Mouse (Mus musculus) myocyte (in vitro differentiated cells): ENCODE measurements at regions not wholly inside any gene's neighbourhood (a gene's known extent, or its start where the extent isn't known, plus 50 kb on each side); places are given as distances from the start of the nearest gene placed in this dataset.

Experiments used
- E2F4 ChIP-seq: IDR thresholded peaks from one replicate; pipeline ENCODE4 v1.6.1; 2011; ENCODE audit warnings: mild to moderate bottlenecking, control low read depth, moderate library complexity; ENCODE audit not compliant: insufficient read depth
- POLR2A ChIP-seq: IDR thresholded peaks from one replicate; pipeline ENCODE4 v1.6.1; 2011; ENCODE audit warnings: low read depth, mild to moderate bottlenecking, control low read depth, moderate library complexity; ENCODE audit not compliant: insufficient read length
- REST ChIP-seq: IDR thresholded peaks from one replicate; pipeline ENCODE4 v1.6.1; 2011; ENCODE audit warnings: mild to moderate bottlenecking, control low read depth, moderate library complexity; ENCODE audit not compliant: insufficient read depth, insufficient read length

- TF ChIP-seq POLR2A, result no peak
- TF ChIP-seq REST, result no peak
- no peak for TF ChIP-seq E2F4
These were observed 74.9 kb upstream of the Syt13 start for GRCm38 (mm10) chr2:92840009-92840408.
